Comparison of ENCODE assay signal across 8 mouse cellular contexts in genomic region chr1:55960291-55960690, GRCm38 (mm10).
DNase-seq lines count a peak whose midpoint lies in the region; ATAC-seq and TF ChIP-seq lines count a peak whose summit lies in the region.

No protein-coding gene starts in this region.

- H3K36me3 ChIP-seq in MEL (ENCODE audit: control insufficient read depth in 1 of 2, insufficient read depth in 2 of 2, low read length in 2 of 2) = no peaks in the 10 kb centered on the region

- H3K79me2 ChIP-seq in MEL (ENCODE audit: control insufficient read depth, insufficient read depth, low read length, poor library complexity) = no peaks in the 10 kb centered on the region

- no peaks in the 10 kb centered on the region for H3K4me1 ChIP-seq in MEL (ENCODE audit: control insufficient read depth in 1 of 2, insufficient read depth in 2 of 2, low read length in 2 of 2)
- H3K4me1 ChIP-seq in cerebellum, adult 2 months (ENCODE audit: control insufficient read depth, insufficient read depth, low read length) = no peaks in the 10 kb centered on the region

- H3K4me3 ChIP-seq in MEL (ENCODE audit: control insufficient read depth in 1 of 2, insufficient read depth in 1 of 2, low read depth in 2 of 2, low read length in 2 of 2) = no peak overlapping the region
- no peak overlapping the region for H3K4me3 ChIP-seq in cerebellum, adult 2 months (replicated peaks; ENCODE audit: insufficient read depth, low read depth, low read length)

- DNase-seq in 3T3-L1 (ENCODE audit: low read depth, low spot score) = peak; percentile 80
- DNase-seq in MEL (ENCODE audit: low read depth, low spot score) = peak; percentile 3
- DNase-seq in cerebellum, adult 2 months = peak; percentile 45 to 61
- peak; percentile 65 to 92 for DNase-seq in frontal cortex, adult 2 months (ENCODE audit: extremely low spot score in 1 of 2, low spot score in 1 of 2)
- DNase-seq in kidney, postnatal 4 days = peak; percentile 77 to 78
- DNase-seq in lung, adult 18-20 months = peak; percentile 2 to 6
- peak; percentile 82 for DNase-seq in retina, embryonic 14.5 days (ENCODE audit: low spot score)

- 20% methylated on average over 6 of the region's 6 CpGs for WGBS in cerebellum, adult 2 months

- no peaks in the 10 kb centered on the region for H3K27me3 ChIP-seq in MEL (ENCODE audit: control insufficient read depth in 1 of 2, insufficient read depth in 2 of 2, low read length in 2 of 2)
- no peaks in the 10 kb centered on the region for H3K27me3 ChIP-seq in cerebellum, adult 2 months (ENCODE audit: control insufficient read depth, insufficient read depth, low read length)

- peak; percentile 31 to 53 (median 33); a peak in 4 of 6 replicates for TF ChIP-seq CTCF in MEL (IDR thresholded peaks at IDR 0.05 in 2 of 3, conservative IDR thresholded peaks at IDR 0.05 in 1 of 3; ENCODE audit: control insufficient read depth in 1 of 3, insufficient read depth in 1 of 3, low read depth in 2 of 3, low read length in 3 of 3, poor library complexity in 1 of 3, severe bottlenecking in 1 of 3)
- TF ChIP-seq CTCF in cerebellum, adult 2 months (IDR thresholded peaks at IDR 0.05; ENCODE audit: borderline replicate concordance, insufficient read depth, low read depth, low read length) = peak; percentile 67

- TF ChIP-seq POLR2A in MEL (IDR thresholded peaks at IDR 0.05; ENCODE audit: control insufficient read depth in 1 of 2, insufficient read depth in 1 of 2, low read depth in 1 of 2, low read length in 2 of 2, poor library complexity in 1 of 2) = no peak
- TF ChIP-seq POLR2A in cerebellum, adult 2 months (IDR thresholded peaks at IDR 0.05; ENCODE audit: borderline replicate concordance, insufficient read depth, low read length) = no peak

- H3K9me3 ChIP-seq in MEL (replicated peaks; ENCODE audit: insufficient read depth, low read length) = no peaks in the 10 kb centered on the region

- no peak overlapping the region for H3K27ac ChIP-seq in MEL (ENCODE audit: control insufficient read depth, low read depth, low read length)
- no peak overlapping the region for H3K27ac ChIP-seq in cerebellum, adult 2 months (ENCODE audit: insufficient read depth, low read length)

- TF ChIP-seq RAD21 in MEL (IDR thresholded peaks at IDR 0.05; ENCODE audit: low read depth, low read length) = no peak; the same call in 1 of the 2 replicates

- no peak for TF ChIP-seq EP300 in MEL (IDR thresholded peaks at IDR 0.05; ENCODE audit: low read depth in 1 of 2, low read length in 2 of 2)

- ATAC-seq in monocyte, adult 5-6 weeks (replicated peaks; ENCODE audit: insufficient number of reproducible peaks, low FRiP score, low TSS enrichment, poor library complexity, severe bottlenecking) = no peak

- no peak overlapping the region for H3K9ac ChIP-seq in MEL (ENCODE audit: control insufficient read depth, low read depth, low read length, poor library complexity, severe bottlenecking)

TF ChIP-seq in MEL, 35 proteins besides CTCF, POLR2A, EP300 and RAD21:
- TF ChIP-seq KAT2A (conservative IDR thresholded peaks at IDR 0.05; ENCODE audit: low read depth, low read length) (no peak), MEF2A (IDR thresholded peaks at IDR 0.05; ENCODE audit: extremely low read depth, insufficient replicate concordance, low read depth, low read length, poor library complexity, severe bottlenecking) (no peak), UBTF (IDR thresholded peaks at IDR 0.05; ENCODE audit: borderline replicate concordance, insufficient read depth, low read depth, low read length) (no peak), ZMIZ1 (IDR thresholded peaks at IDR 0.05; ENCODE audit: low read depth, low read length) (no peak), NRF1 (IDR thresholded peaks at IDR 0.05; ENCODE audit: insufficient read depth, low read depth, low read length, poor library complexity, severe bottlenecking) (no peak), NELFE (IDR thresholded peaks at IDR 0.05; ENCODE audit: low read depth, low read length) (no peak), MAFK (IDR thresholded peaks at IDR 0.05; ENCODE audit: borderline replicate concordance, low read depth, low read length) (no peak), BHLHE40 (IDR thresholded peaks at IDR 0.05; ENCODE audit: borderline replicate concordance, low read depth, low read length) (no peak), MYB (IDR thresholded peaks at IDR 0.05; ENCODE audit: low read depth, low read length) (no peak), RCOR1 (IDR thresholded peaks at IDR 0.05; ENCODE audit: low read depth, low read length) (no peak), HCFC1 (IDR thresholded peaks at IDR 0.05; ENCODE audit: low read depth, low read length) (no peak)

Comparison
In these comparisons a context has a peak if more than half of its experiments do, and no peak if none do; other contexts are left out.
1. DNase-seq: peak in every context shown above with its lines; median percentile 82 in retina, embryonic 14.5 days; 80 in 3T3-L1; 78 in frontal cortex, adult 2 months; 78 in kidney, postnatal 4 days; 53 in cerebellum, adult 2 months; 4 in lung, adult 18-20 months; 3 in MEL.